In genomic region chr7:44406015-44406355, GRCm38 (mm10) we compare ENCODE assay signal across 8 mouse cellular contexts. TPM values are rescaled to one million over a fixed set of nuclear protein-coding genes. Genes with fewer than 3 reads are reported as not detected.
DNase-seq lines count a peak whose midpoint lies in the region; ATAC-seq lines count a peak whose summit lies in the region.
"Had no signal": no experiment of that assay in that cellular context is flagged by ENCODE, and none has a peak within 500 bp of the region (broad histone marks: within the 10 kb centered on the region; RNA-seq: fewer than 3 reads in every experiment).

No protein-coding gene starts in this region.

- H3K4me2 ChIP-seq in hindbrain, embryonic 15.5 days: peak overlapping the region; percentile 71; the same call in 1 of the 2 replicates
- no peak overlapping the region for H3K4me2 ChIP-seq in hindbrain, embryonic 13.5 days
- no peak overlapping the region for H3K4me2 ChIP-seq in forebrain, embryonic 15.5 days (replicated peaks)
- H3K4me2 ChIP-seq in midbrain, embryonic 14.5 days (ENCODE audit: low read length): 0 out of 2 replicates have a peak overlapping the region, but pooled peaks have one; percentile 26

- H3K4me3 ChIP-seq in hindbrain, embryonic 15.5 days: no peak overlapping the region
- H3K4me3 ChIP-seq in hindbrain, embryonic 13.5 days: no peak overlapping the region
- peak overlapping the region; percentile 55 for H3K4me3 ChIP-seq in embryonic facial prominence, embryonic 10.5 days
- H3K4me3 ChIP-seq in forebrain, embryonic 15.5 days: no peak overlapping the region
- no peak overlapping the region for H3K4me3 ChIP-seq in midbrain, embryonic 14.5 days (replicated peaks; ENCODE audit: low read depth, low read length)

- H3K9ac ChIP-seq in hindbrain, embryonic 15.5 days: no peak overlapping the region
- H3K9ac ChIP-seq in hindbrain, embryonic 13.5 days: no peak overlapping the region
- H3K9ac ChIP-seq in forebrain, embryonic 15.5 days (replicated peaks): no peak overlapping the region
- no peak overlapping the region for H3K9ac ChIP-seq in midbrain, embryonic 14.5 days (replicated peaks; ENCODE audit: low read length)

- H3K9me3 ChIP-seq in hindbrain, embryonic 15.5 days: no peaks in the 10 kb centered on the region
- no peaks in the 10 kb centered on the region for H3K9me3 ChIP-seq in hindbrain, embryonic 13.5 days
- no peaks in the 10 kb centered on the region for H3K9me3 ChIP-seq in embryonic facial prominence, embryonic 10.5 days
- H3K9me3 ChIP-seq in forebrain, embryonic 15.5 days: no peaks in the 10 kb centered on the region
- H3K9me3 ChIP-seq in midbrain, embryonic 14.5 days (ENCODE audit: control insufficient read depth, low read length): no peaks in the 10 kb centered on the region

- H3K4me1 ChIP-seq in hindbrain, embryonic 15.5 days (replicated peaks): peaks cover 10% of the 10 kb centered on the region
- H3K4me1 ChIP-seq in hindbrain, embryonic 13.5 days (replicated peaks): peaks cover 4% of the 10 kb centered on the region
- H3K4me1 ChIP-seq in embryonic facial prominence, embryonic 10.5 days: peaks cover 3% of the 10 kb centered on the region; the same call in 1 of the 2 replicates
- peaks cover 8% of the 10 kb centered on the region for H3K4me1 ChIP-seq in forebrain, embryonic 15.5 days
- H3K4me1 ChIP-seq in midbrain, embryonic 14.5 days (ENCODE audit: control insufficient read depth, insufficient read depth, low read length): peaks cover 3% of the 10 kb centered on the region; the same call in 1 of the 2 replicates

- DNase-seq in embryonic facial prominence, embryonic 10.5 days (ENCODE audit: low spot score): no peak
- no peak for DNase-seq in midbrain, embryonic 14.5 days
- DNase-seq in spleen, postnatal 36 days (ENCODE audit: low spot score in 2 of 2): no peak
- DNase-seq in cerebellum, adult 9-10 months: no peak

- under 1% methylated on average over 5 of the region's 5 CpGs for WGBS in hindbrain, embryonic 15.5 days
- under 1% methylated on average over 5 of the region's 5 CpGs for WGBS in hindbrain, embryonic 13.5 days
- 1% methylated on average over 5 of the region's 5 CpGs for WGBS in embryonic facial prominence, embryonic 10.5 days
- WGBS in forebrain, embryonic 15.5 days: 0% methylated on average over 5 of the region's 5 CpGs
- under 1% methylated on average over 5 of the region's 5 CpGs for WGBS in midbrain, embryonic 14.5 days

- H3K27ac ChIP-seq in hindbrain, embryonic 15.5 days (replicated peaks): no peak overlapping the region
- no peak overlapping the region for H3K27ac ChIP-seq in hindbrain, embryonic 13.5 days
- peak overlapping the region; percentile 66 for H3K27ac ChIP-seq in embryonic facial prominence, embryonic 10.5 days (replicated peaks)
- H3K27ac ChIP-seq in forebrain, embryonic 15.5 days (replicated peaks): no peak overlapping the region
- H3K27ac ChIP-seq in midbrain, embryonic 14.5 days (replicated peaks; ENCODE audit: low read depth, low read length): no peak overlapping the region

- H3K27me3 ChIP-seq in hindbrain, embryonic 15.5 days: no peaks in the 10 kb centered on the region
- H3K27me3 ChIP-seq in hindbrain, embryonic 13.5 days: peaks cover 8% of the 10 kb centered on the region; the same call in 1 of the 2 replicates
- peaks cover 30% of the 10 kb centered on the region for H3K27me3 ChIP-seq in embryonic facial prominence, embryonic 10.5 days (replicated peaks; ENCODE audit: low read depth, poor library complexity, severe bottlenecking)
- H3K27me3 ChIP-seq in forebrain, embryonic 15.5 days: no peaks in the 10 kb centered on the region
- no peaks in the 10 kb centered on the region for H3K27me3 ChIP-seq in midbrain, embryonic 14.5 days (ENCODE audit: control insufficient read depth, insufficient read depth, low read length)

- no peaks in the 10 kb centered on the region for H3K36me3 ChIP-seq in hindbrain, embryonic 15.5 days
- no peaks in the 10 kb centered on the region for H3K36me3 ChIP-seq in hindbrain, embryonic 13.5 days
- no peaks in the 10 kb centered on the region for H3K36me3 ChIP-seq in embryonic facial prominence, embryonic 10.5 days (replicated peaks)
- H3K36me3 ChIP-seq in forebrain, embryonic 15.5 days: no peaks in the 10 kb centered on the region
- H3K36me3 ChIP-seq in midbrain, embryonic 14.5 days (ENCODE audit: control insufficient read depth, insufficient read depth, low read length): no peaks in the 10 kb centered on the region

- no peak for ATAC-seq in hindbrain, embryonic 15.5 days (ENCODE audit: low FRiP score, low read depth)
- no peak; the same call in 1 of the 2 replicates for ATAC-seq in hindbrain, embryonic 13.5 days (ENCODE audit: low FRiP score)
- peak; percentile 67 for ATAC-seq in forebrain, embryonic 15.5 days (replicated peaks)
- ATAC-seq in midbrain, embryonic 14.5 days (ENCODE audit: low FRiP score, low TSS enrichment): no peak; the same call in 1 of the 2 replicates

RNA-seq across cellular contexts. Expression of gene 1700008O03Rik, which starts 20.4 kb away (rescaled TPM):
- 2.8 and 2.9 TPM in 2 replicates for polyA plus RNA-seq in hindbrain, embryonic 15.5 days (2015; fragmentation: Nextera tagmentation; extraction: Ambion mirVana)
- polyA plus RNA-seq in hindbrain, embryonic 13.5 days (2015; fragmentation: Nextera tagmentation; extraction: Ambion mirVana): 1.8 and 2.4 TPM in 2 replicates
- polyA plus RNA-seq in embryonic facial prominence, embryonic 10.5 days (2016; fragmentation: Nextera tagmentation; extraction: Ambion mirVana): 1.1 and 1.9 TPM in 2 replicates
- polyA plus RNA-seq in forebrain, embryonic 15.5 days (2015; fragmentation: Nextera tagmentation; extraction: Ambion mirVana): 1.1 and 1.4 TPM in 2 replicates
- 1.7 and 1.9 TPM in 2 replicates for polyA plus RNA-seq in midbrain, embryonic 14.5 days (2014; fragmentation: Nextera tagmentation; extraction: Ambion mirVana)

RNA-seq across cellular contexts. Expression of gene Syt3, which starts 22.1 kb away (rescaled TPM):
- 58.9 and 68.8 TPM in 2 replicates for polyA plus RNA-seq in hindbrain, embryonic 15.5 days (2015; fragmentation: Nextera tagmentation; extraction: Ambion mirVana)
- polyA plus RNA-seq in hindbrain, embryonic 13.5 days (2015; fragmentation: Nextera tagmentation; extraction: Ambion mirVana): 26.1 and 27.7 TPM in 2 replicates
- polyA plus RNA-seq in embryonic facial prominence, embryonic 10.5 days (2016; fragmentation: Nextera tagmentation; extraction: Ambion mirVana): 1.8 and 2.4 TPM in 2 replicates
- 24.5 and 26.7 TPM in 2 replicates for polyA plus RNA-seq in forebrain, embryonic 15.5 days (2015; fragmentation: Nextera tagmentation; extraction: Ambion mirVana)
- polyA plus RNA-seq in midbrain, embryonic 14.5 days (2014; fragmentation: Nextera tagmentation; extraction: Ambion mirVana): 39.5 and 48.5 TPM in 2 replicates

RNA-seq across cellular contexts. Expression of gene Lrrc4b, which starts 22.8 kb away (rescaled TPM):
- 16.7 and 16.9 TPM in 2 replicates for polyA plus RNA-seq in hindbrain, embryonic 15.5 days (2015; fragmentation: Nextera tagmentation; extraction: Ambion mirVana)
- 14.6 and 15.6 TPM in 2 replicates for polyA plus RNA-seq in hindbrain, embryonic 13.5 days (2015; fragmentation: Nextera tagmentation; extraction: Ambion mirVana)
- polyA plus RNA-seq in embryonic facial prominence, embryonic 10.5 days (2016; fragmentation: Nextera tagmentation; extraction: Ambion mirVana): 0.68 and 1.1 TPM in 2 replicates
- 15.6 and 15.7 TPM in 2 replicates for polyA plus RNA-seq in forebrain, embryonic 15.5 days (2015; fragmentation: Nextera tagmentation; extraction: Ambion mirVana)
- polyA plus RNA-seq in midbrain, embryonic 14.5 days (2014; fragmentation: Nextera tagmentation; extraction: Ambion mirVana): 28.4 and 39.0 TPM in 2 replicates

RNA-seq across cellular contexts. Expression of gene Aspdh, which starts 59.2 kb away (rescaled TPM):
- polyA plus RNA-seq in hindbrain, embryonic 15.5 days (2015; fragmentation: Nextera tagmentation; extraction: Ambion mirVana): 3.7 and 5.0 TPM in 2 replicates
- 5.6 and 6.5 TPM in 2 replicates for polyA plus RNA-seq in hindbrain, embryonic 13.5 days (2015; fragmentation: Nextera tagmentation; extraction: Ambion mirVana)
- 0.64 TPM in 1 of 2 replicates, not detected in the other for polyA plus RNA-seq in embryonic facial prominence, embryonic 10.5 days (2016; fragmentation: Nextera tagmentation; extraction: Ambion mirVana)
- polyA plus RNA-seq in forebrain, embryonic 15.5 days (2015; fragmentation: Nextera tagmentation; extraction: Ambion mirVana): 4.3 and 5.8 TPM in 2 replicates
- 8.6 and 8.9 TPM in 2 replicates for polyA plus RNA-seq in midbrain, embryonic 14.5 days (2014; fragmentation: Nextera tagmentation; extraction: Ambion mirVana)
- polyA plus RNA-seq: limb, embryonic 11.5 days had no signal

Comparison
In these comparisons a context has a peak if more than half of its experiments do, and no peak if none do; other contexts are left out.
1. H3K4me2 ChIP-seq: peak in hindbrain, embryonic 15.5 days (single experiment) and midbrain, embryonic 14.5 days (single experiment); none in hindbrain, embryonic 13.5 days (single experiment) and forebrain, embryonic 15.5 days (single experiment).